Mouse (Mus musculus): ENCODE measurements around the gene Slc12a4. TPM values are rescaled to one million over a fixed set of nuclear protein-coding genes. Genes with fewer than 3 reads are reported as not detected.

The Slc12a4 gene
- polyA plus RNA-seq, 1 experiment from 2014 or later, result 38.4 TPM

GRCm38 (mm10) chr8:106005875-106006274 is 40.0 kb upstream of the Slc12a4 start, which contains the start of gene Dpep2nb:
Dpep2nb (minus strand) TSS chr8:106005975.
- Histone ChIP-seq H3K27me3 (ENCODE audit: control insufficient read depth, insufficient read depth, low read length) (no peaks in the 10 kb centered on the region), H3K27ac (replicated peaks in 1 of 2; ENCODE audit: control insufficient read depth in 1 of 2, insufficient read depth in 1 of 2, low read depth in 2 of 2, low read length in 2 of 2) (no peak within 1 kb of the TSS), H3K9ac (ENCODE audit: low read length) (no peak within 1 kb of the TSS), H3K4me2 (ENCODE audit: low read length) (no peak within 1 kb of the TSS), H3K4me1 (ENCODE audit: control insufficient read depth in 2 of 2, insufficient read depth in 2 of 2, low read length in 2 of 2) (peaks cover 6 to 8% of the 10 kb centered on the region in 2 experiments; a peak in 3 of 4 replicates), H3K4me3 (ENCODE audit: control insufficient read depth in 1 of 2, insufficient read depth in 1 of 2, low read depth in 1 of 2, low read length in 2 of 2) (no peak within 1 kb of the TSS), H3K9me3 (ENCODE audit: control insufficient read depth, low read length) (no peaks in the 10 kb centered on the region), H3K36me3 (ENCODE audit: control insufficient read depth, insufficient read depth, low read length) (peaks cover 4% of the 10 kb centered on the region; the same call in 1 of the 2 replicates)
- no peak for ATAC-seq (ENCODE audit: insufficient number of reproducible peaks, insufficient read depth, low FRiP score, low read depth)
- WGBS, result 75% methylated on average over 4 of the region's 4 CpGs

DNA sequence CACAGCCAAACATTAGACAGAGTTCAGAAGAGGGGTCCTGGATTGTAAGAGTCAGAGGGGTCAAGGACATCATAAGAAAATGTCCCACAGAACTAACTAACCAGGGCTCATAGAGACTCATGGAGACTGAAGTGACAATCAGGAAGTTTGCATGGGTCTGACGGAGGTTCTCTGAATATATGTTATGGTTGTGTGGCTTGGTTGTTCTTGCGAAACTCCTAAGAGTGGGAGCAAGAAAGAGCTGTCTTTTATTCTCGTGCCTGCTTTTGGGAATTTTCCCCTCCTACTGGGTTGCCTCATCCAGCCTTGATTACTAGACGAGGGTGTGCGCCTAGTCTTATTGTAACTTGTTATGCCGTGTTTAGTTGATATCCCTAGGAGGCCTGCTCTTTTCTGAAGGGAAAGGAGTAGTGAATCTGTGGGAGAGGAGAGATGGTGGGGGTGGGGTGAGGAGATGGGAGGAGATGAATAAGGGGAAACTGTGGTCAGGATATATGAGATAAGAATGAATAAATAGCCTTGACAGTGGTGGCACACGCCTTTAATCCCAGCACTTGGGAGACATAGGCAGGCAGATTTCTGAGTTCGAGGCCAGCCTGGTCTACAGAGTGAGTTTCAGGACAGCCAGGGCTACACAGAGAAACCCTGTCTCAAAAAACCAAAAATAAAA is 38.8 kb upstream of the Slc12a4 start:
- Histone ChIP-seq H3K27ac (replicated peaks in 1 of 2; ENCODE audit: control insufficient read depth in 1 of 2, insufficient read depth in 1 of 2, low read depth in 2 of 2, low read length in 2 of 2) (no peak overlapping the region), H3K36me3 (ENCODE audit: control insufficient read depth, insufficient read depth, low read length) (peaks cover 4% of the 10 kb centered on the region; the same call in 1 of the 2 replicates), H3K9me3 (ENCODE audit: control insufficient read depth, low read length) (no peaks in the 10 kb centered on the region), H3K9ac (ENCODE audit: low read length) (no peak overlapping the region), H3K4me3 (ENCODE audit: control insufficient read depth in 1 of 2, insufficient read depth in 1 of 2, low read depth in 1 of 2, low read length in 2 of 2) (no peak overlapping the region), H3K4me1 (ENCODE audit: control insufficient read depth in 2 of 2, insufficient read depth in 2 of 2, low read length in 2 of 2) (no peaks in the 10 kb centered on the region), H3K27me3 (ENCODE audit: control insufficient read depth, insufficient read depth, low read length) (no peaks in the 10 kb centered on the region), H3K4me2 (ENCODE audit: low read length) (no peak overlapping the region)
- 69% methylated on average over 8 of the region's 8 CpGs for WGBS
- ATAC-seq (ENCODE audit: insufficient number of reproducible peaks, insufficient read depth, low FRiP score, low read depth), result no peak

DNA sequence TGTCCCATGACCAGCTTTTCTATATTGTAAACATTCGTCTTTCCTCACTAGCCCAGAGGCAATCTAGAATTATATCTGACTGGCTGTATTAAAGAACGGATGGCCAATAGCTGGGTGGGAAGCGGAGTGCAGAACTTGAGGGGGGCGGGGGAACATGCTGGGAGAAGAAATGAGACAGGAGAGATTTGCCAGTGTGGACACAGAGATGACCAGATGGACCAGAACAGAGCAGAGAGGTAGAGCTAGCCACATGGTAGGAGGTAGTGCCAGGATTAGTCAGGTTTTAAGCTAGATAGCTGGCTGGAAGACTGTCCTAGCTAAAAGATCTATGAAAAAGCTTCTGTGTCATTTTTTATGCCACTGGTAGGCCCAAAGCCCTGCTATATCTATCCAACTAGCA is 36.0 kb upstream of the Slc12a4 start:
- no peaks in the 10 kb centered on the region for H3K27me3 ChIP-seq (ENCODE audit: control insufficient read depth, insufficient read depth, low read length)
- no peak overlapping the region for H3K4me3 ChIP-seq (ENCODE audit: control insufficient read depth in 1 of 2, insufficient read depth in 1 of 2, low read depth in 1 of 2, low read length in 2 of 2)
- no peaks in the 10 kb centered on the region for H3K9me3 ChIP-seq (ENCODE audit: control insufficient read depth, low read length)
- H3K4me2 ChIP-seq (ENCODE audit: low read length), result no peak overlapping the region
- WGBS, result 71% methylated on average over 4 of the region's 4 CpGs
- no peak for ATAC-seq (ENCODE audit: insufficient number of reproducible peaks, insufficient read depth, low FRiP score, low read depth)
- no peak overlapping the region for H3K9ac ChIP-seq (ENCODE audit: low read length)
- H3K27ac ChIP-seq (replicated peaks in 1 of 2; ENCODE audit: control insufficient read depth in 1 of 2, insufficient read depth in 1 of 2, low read depth in 2 of 2, low read length in 2 of 2), result no peak overlapping the region
- no peaks in the 10 kb centered on the region for H3K4me1 ChIP-seq (ENCODE audit: control insufficient read depth in 2 of 2, insufficient read depth in 2 of 2, low read length in 2 of 2)
- H3K36me3 ChIP-seq (ENCODE audit: control insufficient read depth, insufficient read depth, low read length), result no peaks in the 10 kb centered on the region

DNA sequence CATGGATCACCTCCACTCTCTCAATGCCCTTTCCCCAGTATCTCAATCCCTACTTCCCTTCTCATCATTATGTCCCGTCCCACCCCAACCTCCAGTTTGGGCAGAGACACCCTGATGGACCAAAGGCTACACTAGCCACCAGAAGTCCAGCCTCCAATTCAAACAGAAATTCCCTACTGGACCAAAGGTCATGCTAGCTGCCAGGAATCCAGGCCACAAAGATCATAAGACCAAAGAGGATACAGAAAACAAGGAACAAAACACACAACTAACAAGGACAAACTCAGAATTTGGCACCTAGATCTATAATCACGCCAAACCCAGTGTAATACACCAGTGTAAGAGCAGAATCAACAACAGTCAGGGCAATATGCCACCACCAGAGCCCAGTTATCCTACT is 33.1 kb upstream of the Slc12a4 start:
- H3K36me3 ChIP-seq (ENCODE audit: control insufficient read depth, insufficient read depth, low read length), result no peaks in the 10 kb centered on the region
- no peak overlapping the region for H3K4me3 ChIP-seq (ENCODE audit: control insufficient read depth in 1 of 2, insufficient read depth in 1 of 2, low read depth in 1 of 2, low read length in 2 of 2)
- 80% methylated on average over 2 of the region's 2 CpGs for WGBS
- no peaks in the 10 kb centered on the region for H3K27me3 ChIP-seq (ENCODE audit: control insufficient read depth, insufficient read depth, low read length)
- no peaks in the 10 kb centered on the region for H3K4me1 ChIP-seq (ENCODE audit: control insufficient read depth in 2 of 2, insufficient read depth in 2 of 2, low read length in 2 of 2)
- no peak overlapping the region for H3K4me2 ChIP-seq (ENCODE audit: low read length)
- H3K27ac ChIP-seq (replicated peaks in 1 of 2; ENCODE audit: control insufficient read depth in 1 of 2, insufficient read depth in 1 of 2, low read depth in 2 of 2, low read length in 2 of 2), result no peak overlapping the region
- H3K9me3 ChIP-seq (ENCODE audit: control insufficient read depth, low read length), result no peaks in the 10 kb centered on the region
- H3K9ac ChIP-seq (ENCODE audit: low read length), result no peak overlapping the region
- no peak for ATAC-seq (ENCODE audit: insufficient number of reproducible peaks, insufficient read depth, low FRiP score, low read depth)

GRCm38 (mm10) chr8:105996359-105996758 is 30.5 kb upstream of the Slc12a4 start:
- H3K4me1 ChIP-seq (ENCODE audit: control insufficient read depth in 2 of 2, insufficient read depth in 2 of 2, low read length in 2 of 2), result peaks cover 0 to under 1% of the 10 kb centered on the region in 2 experiments; a peak in 1 of 4 replicates
- H3K9me3 ChIP-seq (ENCODE audit: control insufficient read depth, low read length), result no peaks in the 10 kb centered on the region
- no peaks in the 10 kb centered on the region for H3K36me3 ChIP-seq (ENCODE audit: control insufficient read depth, insufficient read depth, low read length)
- ATAC-seq (ENCODE audit: insufficient number of reproducible peaks, insufficient read depth, low FRiP score, low read depth), result no peak
- H3K4me2 ChIP-seq (ENCODE audit: low read length), result no peak overlapping the region
- H3K4me3 ChIP-seq (ENCODE audit: control insufficient read depth in 1 of 2, insufficient read depth in 1 of 2, low read depth in 1 of 2, low read length in 2 of 2), result no peak overlapping the region
- 62% methylated on average over 7 of the region's 7 CpGs for WGBS
- no peak overlapping the region for H3K27ac ChIP-seq (replicated peaks in 1 of 2; ENCODE audit: control insufficient read depth in 1 of 2, insufficient read depth in 1 of 2, low read depth in 2 of 2, low read length in 2 of 2)
- no peaks in the 10 kb centered on the region for H3K27me3 ChIP-seq (ENCODE audit: control insufficient read depth, insufficient read depth, low read length)
- no peak overlapping the region for H3K9ac ChIP-seq (ENCODE audit: low read length)

- Histone ChIP-seq H3K27me3 (ENCODE audit: control insufficient read depth, insufficient read depth, low read length) (no peaks in the 10 kb centered on the region), H3K4me1 (ENCODE audit: control insufficient read depth in 2 of 2, insufficient read depth in 2 of 2, low read length in 2 of 2) (peaks cover 5 to 8% of the 10 kb centered on the region in 2 experiments; a peak in 2 of 4 replicates), H3K4me2 (ENCODE audit: low read length) (no peak overlapping the region), H3K36me3 (ENCODE audit: control insufficient read depth, insufficient read depth, low read length) (no peaks in the 10 kb centered on the region), H3K4me3 (ENCODE audit: control insufficient read depth in 1 of 2, insufficient read depth in 1 of 2, low read depth in 1 of 2, low read length in 2 of 2) (no peak overlapping the region), H3K27ac (replicated peaks in 1 of 2; ENCODE audit: control insufficient read depth in 1 of 2, insufficient read depth in 1 of 2, low read depth in 2 of 2, low read length in 2 of 2) (no peak overlapping the region), H3K9me3 (ENCODE audit: control insufficient read depth, low read length) (no peaks in the 10 kb centered on the region), H3K9ac (ENCODE audit: low read length) (no peak overlapping the region)
- ATAC-seq (ENCODE audit: insufficient number of reproducible peaks, insufficient read depth, low FRiP score, low read depth), result no peak
- WGBS, result 61% methylated on average over 4 of the region's 4 CpGs
Observed at GRCm38 (mm10) chr8:105993226-105993625, 27.3 kb upstream of the Slc12a4 start.

GRCm38 (mm10) chr8:105992499-105992898 is 26.6 kb upstream of the Slc12a4 start:
- no peaks in the 10 kb centered on the region for H3K9me3 ChIP-seq (ENCODE audit: control insufficient read depth, low read length)
- H3K27me3 ChIP-seq (ENCODE audit: control insufficient read depth, insufficient read depth, low read length), result no peaks in the 10 kb centered on the region
- no peaks in the 10 kb centered on the region for H3K36me3 ChIP-seq (ENCODE audit: control insufficient read depth, insufficient read depth, low read length)
- peaks cover 5 to 8% of the 10 kb centered on the region in 2 experiments; a peak in 2 of 4 replicates for H3K4me1 ChIP-seq (ENCODE audit: control insufficient read depth in 2 of 2, insufficient read depth in 2 of 2, low read length in 2 of 2)
- no peak overlapping the region for H3K27ac ChIP-seq (replicated peaks in 1 of 2; ENCODE audit: control insufficient read depth in 1 of 2, insufficient read depth in 1 of 2, low read depth in 2 of 2, low read length in 2 of 2)
- ATAC-seq (ENCODE audit: insufficient number of reproducible peaks, insufficient read depth, low FRiP score, low read depth), result no peak
- H3K9ac ChIP-seq (ENCODE audit: low read length), result no peak overlapping the region
- no peak overlapping the region for H3K4me3 ChIP-seq (ENCODE audit: control insufficient read depth in 1 of 2, insufficient read depth in 1 of 2, low read depth in 1 of 2, low read length in 2 of 2)
- 60% methylated on average over 5 of the region's 5 CpGs for WGBS
- no peak overlapping the region for H3K4me2 ChIP-seq (ENCODE audit: low read length)

DNA sequence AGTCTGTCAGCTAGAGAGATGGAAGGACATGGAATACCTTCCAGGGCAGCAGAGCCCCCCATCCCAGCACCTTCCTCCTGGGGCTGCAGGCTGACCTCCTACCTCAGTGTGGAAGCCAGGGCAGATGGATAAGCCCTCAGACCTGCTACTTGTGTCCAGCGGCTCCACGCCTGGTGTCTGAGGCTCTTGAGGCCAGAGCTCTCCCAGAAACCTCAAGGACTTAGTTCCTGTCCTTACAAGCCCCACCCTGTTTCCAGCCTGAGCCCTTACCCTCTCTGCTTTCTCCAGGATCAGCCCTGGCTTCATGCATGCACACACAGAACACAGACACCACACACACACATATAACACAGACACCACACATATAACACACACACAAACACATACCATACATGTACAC is 25.6 kb upstream of the Slc12a4 start:
- 61% methylated on average over 2 of the region's 2 CpGs for WGBS
- no peak for ATAC-seq (ENCODE audit: insufficient number of reproducible peaks, insufficient read depth, low FRiP score, low read depth)
- Histone ChIP-seq H3K4me1 (ENCODE audit: control insufficient read depth in 2 of 2, insufficient read depth in 2 of 2, low read length in 2 of 2) (peaks cover 5 to 8% of the 10 kb centered on the region in 2 experiments; a peak in 2 of 4 replicates), H3K9ac (ENCODE audit: low read length) (0 out of 2 replicates have a peak overlapping the region, but pooled peaks have one; percentile 47), H3K9me3 (ENCODE audit: control insufficient read depth, low read length) (no peaks in the 10 kb centered on the region), H3K27me3 (ENCODE audit: control insufficient read depth, insufficient read depth, low read length) (no peaks in the 10 kb centered on the region), H3K36me3 (ENCODE audit: control insufficient read depth, insufficient read depth, low read length) (no peaks in the 10 kb centered on the region), H3K4me2 (ENCODE audit: low read length) (peak overlapping the region; percentile 34), H3K27ac (replicated peaks in 1 of 2; ENCODE audit: control insufficient read depth in 1 of 2, insufficient read depth in 1 of 2, low read depth in 2 of 2, low read length in 2 of 2) (no peak overlapping the region), H3K4me3 (ENCODE audit: control insufficient read depth in 1 of 2, insufficient read depth in 1 of 2, low read depth in 1 of 2, low read length in 2 of 2) (no peak overlapping the region)

Data from heart, embryonic 14.5 days (tissue).